Mouse (Mus musculus): ENCODE results near the gene 1700001P01Rik.

DNA sequence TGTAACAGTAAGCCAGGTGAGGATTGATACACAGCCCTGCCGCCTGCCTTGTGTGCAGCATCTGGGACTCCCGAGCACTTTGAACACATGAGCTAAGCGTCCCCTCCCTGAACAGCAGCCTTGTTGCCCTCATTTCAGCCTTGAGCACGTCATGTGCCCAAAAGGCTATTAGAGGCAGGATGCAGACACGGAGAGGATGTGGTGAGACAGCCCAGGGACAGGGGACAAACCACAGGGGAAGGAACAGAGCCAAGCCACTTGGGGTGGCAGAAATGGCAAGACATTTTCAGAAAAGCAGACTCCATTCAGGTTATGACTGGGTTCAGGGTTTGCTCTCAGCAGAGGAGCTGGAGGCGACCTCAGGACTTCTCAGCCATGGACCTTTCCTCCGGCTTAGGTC is 47.4 kb downstream of the 1700001P01Rik start:
- TF ChIP-seq CTCF (IDR thresholded peaks at IDR 0.05; ENCODE audit: insufficient read depth, low read length) (no peak), POLR2A (IDR thresholded peaks at IDR 0.05; ENCODE audit: borderline replicate concordance, extremely low read depth, low read depth, low read length) (no peak)
